Mouse (Mus musculus): Measurements from ENCODE around the gene Fbxo9. TPM values are rescaled to one million over a fixed set of nuclear protein-coding genes. Genes with fewer than 3 reads are reported as not detected.

Gene Fbxo9
- total RNA-seq, 2 experiments from 2014 or later, result 124 to 126 TPM

Other genes starting within 250 kb of the Fbxo9 start
- gene Elovl5, start 191.7 kb downstream of the Fbxo9 start, total RNA-seq (2021), result 10 to 100 TPM; 62.2 to 68.7 TPM
- gene Gcm1, start 57.1 kb downstream of the Fbxo9 start, total RNA-seq (2021), result not detected
- gene Ick, start 127 bp upstream of the Fbxo9 start, total RNA-seq (2021), result 10 to 100 TPM; 19.3 to 20.6 TPM
- 10 to 100 TPM; 32.4 to 35.9 TPM for gene Gsta4, start 73.7 kb upstream of the Fbxo9 start, total RNA-seq (2021)
- gene Gsta1, start 121.6 kb upstream of the Fbxo9 start, total RNA-seq (2021), result not detected
- gene Gm3776, start 148.1 kb upstream of the Fbxo9 start, total RNA-seq (2021), result not detected
- gene Gm10639, start 180.9 kb upstream of the Fbxo9 start, total RNA-seq (2021), result not detected
- not detected for gene Omt2a, start 205.7 kb upstream of the Fbxo9 start, total RNA-seq (2021)
- not detected for gene Omt2b, start 218.5 kb upstream of the Fbxo9 start, total RNA-seq (2021)
- gene Gsta2, start 246.7 kb upstream of the Fbxo9 start, total RNA-seq (2021), result not detected